Mouse (Mus musculus) forebrain, embryonic 12.5 days (tissue): ENCODE measurements around the gene Rnf43. TPM values are rescaled to one million over a fixed set of nuclear protein-coding genes. Genes with fewer than 3 reads are reported as not detected.
A peak's percentile ranks its signal among the peaks of the same experiment; 100 is the strongest.

Source experiments
- ATAC-seq: fragments of 200-750 bp; cut with Nextera tagmentation; 2 replicates; pipeline ENCODE4 v1.8.0; 2017; ENCODE audit warnings: moderate TSS enrichment; ENCODE audit not compliant: low FRiP score
- H3K27ac ChIP-seq: fragments of 300-500 bp; sonication (generic); 2 replicates; pipeline ENCODE4 v1.5.1; 2016; ENCODE audit warnings: mild to moderate bottlenecking
- H3K27me3 ChIP-seq: fragments of 300-500 bp; sonication (generic); 2 replicates; pipeline ENCODE4 v1.6.1; 2016; ENCODE audit warnings: mild to moderate bottlenecking
- H3K36me3 ChIP-seq: fragments of 300-500 bp; sonication (generic); replicated peaks from 2 replicates; pipeline ENCODE4 v1.6.1; 2016; ENCODE audit warnings: mild to moderate bottlenecking
- H3K4me1 ChIP-seq: fragments of 300-500 bp; sonication (generic); 2 replicates; pipeline ENCODE4 v1.6.1; 2016
- H3K4me2 ChIP-seq: fragments of 300-500 bp; sonication (generic); 2 replicates; pipeline ENCODE4 v1.6.1; 2016; ENCODE audit warnings: mild to moderate bottlenecking, moderate library complexity
- H3K4me3 ChIP-seq: fragments of 300-500 bp; sonication (generic); replicated peaks from 2 replicates; pipeline ENCODE4 v1.5.1; 2016; ENCODE audit warnings: mild to moderate bottlenecking
- H3K9ac ChIP-seq: fragments of 300-500 bp; sonication (generic); 2 replicates; pipeline ENCODE4 v1.6.1; 2016; ENCODE audit warnings: mild to moderate bottlenecking
- H3K9me3 ChIP-seq: fragments of 300-500 bp; sonication (generic); 2 replicates; pipeline ENCODE4 v1.6.1; 2016
- WGBS: fragments of 180-500 bp; shearing (Covaris S2); methylation state at CpG from one replicate; pipeline ENCODE4 v1.1.7; 2016; 5-methylcytosine and 5-hydroxymethylcytosine counted together
- microRNA counts: library from miRNA; unstranded; fragments of <30 nt; microRNA quantifications from one replicate; lab custom pipeline; 2017
- microRNA-seq: library from miRNA; unstranded; fragments of <30 nt; microRNA quantifications from one replicate; pipeline ENCODE4, GENCODE M21; 2017
- polyA plus RNA-seq: library from polyadenylated mRNA; unstranded; fragments of >200 nt; fragmentation: Nextera tagmentation; extraction: Ambion mirVana; gene quantifications from 2 replicates; pipeline ENCODE4 v1.2.1, GENCODE M21; 2016

The Rnf43 gene
- polyA plus RNA-seq, 1 experiment from 2014 or later = 1.4 TPM

DNA sequence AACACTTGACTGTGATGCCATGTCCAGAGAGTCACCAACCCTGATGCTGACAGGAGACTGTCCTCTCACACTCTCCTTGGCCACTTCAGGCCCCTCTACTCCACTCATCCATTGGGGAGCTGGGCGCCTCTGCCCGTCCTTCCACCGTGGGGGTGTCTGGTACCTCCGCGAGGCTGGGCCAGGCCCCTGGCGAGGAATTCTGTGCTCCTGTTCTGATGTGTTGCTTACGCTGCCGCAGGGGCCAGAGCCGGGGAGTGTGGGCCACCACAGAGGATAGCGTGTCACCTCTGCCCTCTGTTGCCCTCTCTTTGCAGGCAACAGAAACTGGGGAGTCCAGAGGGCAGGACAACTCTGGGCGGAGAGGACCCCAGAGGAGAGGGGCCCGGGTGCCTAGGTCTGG is 116.4 kb downstream of the Rnf43 start:
- Histone ChIP-seq H3K27me3 (peaks cover 9% of the 10 kb centered on the region; the same call in 1 of the 2 replicates), H3K27ac (no peak overlapping the region), H3K9ac (peak overlapping the region; percentile 50; the same call in 1 of the 2 replicates), H3K9me3 (no peaks in the 10 kb centered on the region), H3K4me2 (peak overlapping the region; percentile 57), H3K36me3 (peaks cover 28% of the 10 kb centered on the region), H3K4me3 (0 out of 2 replicates have a peak overlapping the region, but pooled peaks have one; percentile 34), H3K4me1 (peaks cover 19% of the 10 kb centered on the region)
- ATAC-seq = peak; percentile 31; the same call in 1 of the 2 replicates
- 40% methylated on average over 12 of the region's 12 CpGs for WGBS

DNA sequence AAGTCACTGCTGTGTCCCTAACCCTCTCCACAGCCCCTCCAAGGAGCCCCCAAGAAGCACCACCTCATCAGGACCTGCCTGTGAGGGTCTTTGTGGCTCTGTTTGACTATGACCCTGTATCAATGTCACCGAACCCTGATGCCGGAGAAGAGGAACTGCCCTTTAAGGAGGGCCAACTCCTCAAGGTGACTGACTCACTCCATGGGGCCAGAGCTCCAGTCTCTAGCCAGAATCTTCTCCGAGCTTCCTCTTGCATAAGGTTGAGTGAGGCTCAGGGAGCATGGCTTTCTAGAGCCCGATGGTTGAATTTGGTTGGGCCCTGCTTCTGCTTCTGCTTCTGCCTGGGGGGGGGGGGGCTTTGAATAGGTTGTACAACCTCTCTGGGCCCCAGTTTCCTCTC is 116.9 kb downstream of the Rnf43 start:
- Histone ChIP-seq H3K27me3 (peaks cover 9% of the 10 kb centered on the region; the same call in 1 of the 2 replicates), H3K4me1 (peaks cover 19% of the 10 kb centered on the region), H3K4me3 (no peak overlapping the region), H3K9ac (no peak overlapping the region), H3K4me2 (no peak overlapping the region), H3K27ac (no peak overlapping the region), H3K9me3 (no peaks in the 10 kb centered on the region), H3K36me3 (peaks cover 28% of the 10 kb centered on the region)
- 91% methylated on average over 4 of the region's 4 CpGs for WGBS
- no peak for ATAC-seq

- Histone ChIP-seq H3K9me3 (no peaks in the 10 kb centered on the region), H3K27ac (no peak overlapping the region), H3K4me1 (peaks cover 19% of the 10 kb centered on the region), H3K36me3 (peaks cover 30% of the 10 kb centered on the region), H3K4me3 (no peak overlapping the region), H3K9ac (no peak overlapping the region), H3K27me3 (peaks cover 9% of the 10 kb centered on the region; the same call in 1 of the 2 replicates), H3K4me2 (no peak overlapping the region)
- WGBS = 85% methylated on average over 8 of the region's 8 CpGs
- ATAC-seq = no peak
Observed at GRCm38 (mm10) chr11:87780130-87780529, 117.6 kb downstream of the Rnf43 start.

MicroRNAs within 50 kb of the gene (microRNA counts, 519-probe panel; counts per million panel counts)
- microRNA mmu-miR-142-3p (lab: Ali Mortazavi, UCI) (3,725 counts per million, percentile 38 among the panel's probes with 10 or more counts), microRNA mmu-miR-142-5p (lab: Ali Mortazavi, UCI) (3,577 counts per million, percentile 35 among the panel's probes with 10 or more counts)

Small RNA genes within 50 kb of the gene (microRNA-seq; reads per million reads assigned to microRNA genes)
- gene Mir142 (not detected), gene Mir142b (not detected)

Other genes starting within 250 kb of the Rnf43 start
- gene Gm11492, start 96.1 kb upstream of the Rnf43 start, polyA plus RNA-seq = not detected in 2 replicates
- 8.1 and 8.3 TPM in 2 replicates for gene Sept4, start 93.8 kb upstream of the Rnf43 start, polyA plus RNA-seq
- 71.4 and 75.2 TPM in 2 replicates for gene Mtmr4, start 70.6 kb upstream of the Rnf43 start, polyA plus RNA-seq
- gene Hsf5, start 45.6 kb upstream of the Rnf43 start, polyA plus RNA-seq = 0.40 and 0.49 TPM in 2 replicates
- gene Supt4a, start 74.8 kb downstream of the Rnf43 start, polyA plus RNA-seq = 118 and 137 TPM in 2 replicates
- gene Tspoap1, start 97.8 kb downstream of the Rnf43 start, polyA plus RNA-seq = 33.0 and 35.1 TPM in 2 replicates
- gene Mpo, start 130.9 kb downstream of the Rnf43 start, polyA plus RNA-seq = 0.92 and 1.1 TPM in 2 replicates
- 0.19 and 0.33 TPM in 2 replicates for gene Lpo, start 165.6 kb downstream of the Rnf43 start, polyA plus RNA-seq
- gene Mks1, start 190.5 kb downstream of the Rnf43 start, polyA plus RNA-seq = 16.0 and 19.6 TPM in 2 replicates
- 0.14 and 0.20 TPM in 2 replicates for gene Epx, start 212.8 kb downstream of the Rnf43 start, polyA plus RNA-seq
- gene Olfr462, start 229.5 kb downstream of the Rnf43 start, polyA plus RNA-seq = not detected in 2 replicates
- gene Olfr463, start 234.7 kb downstream of the Rnf43 start, polyA plus RNA-seq = not detected in 2 replicates